In genomic region chr14:45241613-45242012, GRCm38 (mm10) we compare ENCODE assay signal across 11 mouse cellular contexts. TPM values are rescaled to one million over a fixed set of nuclear protein-coding genes. Genes with fewer than 3 reads are reported as not detected.
DNase-seq lines count a peak whose midpoint lies in the region; ATAC-seq and TF ChIP-seq lines count a peak whose summit lies in the region.
"Had no signal": no experiment of that assay in that cellular context is flagged by ENCODE, and none has a peak within 500 bp of the region (broad histone marks: within the 10 kb centered on the region; RNA-seq: fewer than 3 reads in every experiment).

No protein-coding gene starts in this region.

- WGBS in liver, embryonic 14.5 days (ENCODE audit: insufficient replicate concordance), result 32% methylated on average over 1 of the region's 1 CpGs
- 44% methylated on average over 1 of the region's 1 CpGs for WGBS in liver, embryonic 11.5 days

- TF ChIP-seq EP300 in liver, embryonic 14.5 days (IDR thresholded peaks at IDR 0.05; ENCODE audit: low read depth), result no peak

- no peaks in the 10 kb centered on the region for H3K9me3 ChIP-seq in liver, embryonic 14.5 days (ENCODE audit: control insufficient read depth, low read length)
- no peaks in the 10 kb centered on the region for H3K9me3 ChIP-seq in liver, embryonic 11.5 days (ENCODE audit: control insufficient read depth, low read length)
- no peaks in the 10 kb centered on the region for H3K9me3 ChIP-seq in ES-E14 (ENCODE audit: control insufficient read depth, insufficient read depth, low read depth, low read length)

- in situ Hi-C loops in ES-E14 (cut with MboI; ENCODE audit: low sequenced_read_pairs in 2 of 2, unreplicated experiment in 2 of 2), result no loop called here

- peak; percentile 43 for DNase-seq in CD4-positive, CD25-positive, alpha-beta regulatory T cell, adult 2 months (ENCODE audit: low read depth, low spot score)
- DNase-seq in liver, embryonic 14.5 days (ENCODE audit: low read depth in 3 of 3, low spot score in 3 of 3), result no peak
- DNase-seq in liver, embryonic 11.5 days (ENCODE audit: low spot score), result no peak
- DNase-seq in ES-E14 (ENCODE audit: low read depth, low spot score), result peak; percentile 16
- DNase-seq in lung, postnatal 36 days, result peak; percentile 16
- DNase-seq in adrenal gland, postnatal 4 days (ENCODE audit: low spot score in 2 of 2), result no peak
- DNase-seq in left cerebral cortex, adult 18-20 months (ENCODE audit: low spot score in 2 of 2), result no peak
- DNase-seq: heart, postnatal 10 days; kidney, postnatal 25 days; right cerebral cortex, postnatal 4 days had no signal

- no peak overlapping the region for H3K9ac ChIP-seq in liver, embryonic 14.5 days (replicated peaks)
- H3K9ac ChIP-seq in liver, embryonic 11.5 days (ENCODE audit: low read depth, low read length), result no peak overlapping the region
- no peak overlapping the region for H3K9ac ChIP-seq in ES-E14 (ENCODE audit: insufficient read depth, low read depth, low read length, poor library complexity, severe bottlenecking)

- no peaks in the 10 kb centered on the region for H3K27me3 ChIP-seq in liver, embryonic 14.5 days (ENCODE audit: control insufficient read depth, insufficient read depth, low read length)
- no peaks in the 10 kb centered on the region for H3K27me3 ChIP-seq in liver, embryonic 11.5 days (replicated peaks; ENCODE audit: control insufficient read depth, insufficient read depth, low read length)

- ATAC-seq in CD4-positive, CD25-positive, alpha-beta regulatory T cell, adult 4 months, result no peak
- no peak for ATAC-seq in liver, embryonic 14.5 days (ENCODE audit: insufficient read depth)
- ATAC-seq in liver, embryonic 11.5 days (replicated peaks; ENCODE audit: low FRiP score), result no peak

- H3K4me2 ChIP-seq in liver, embryonic 14.5 days (ENCODE audit: low read depth), result no peak overlapping the region
- H3K4me2 ChIP-seq in liver, embryonic 11.5 days, result no peak overlapping the region

- no peak overlapping the region for H3K4me3 ChIP-seq in liver, embryonic 14.5 days (ENCODE audit: insufficient read depth in 1 of 2, low read depth in 2 of 2, low read length in 2 of 2)
- H3K4me3 ChIP-seq in liver, embryonic 11.5 days (ENCODE audit: low read depth, low read length), result no peak overlapping the region
- H3K4me3 ChIP-seq in ES-E14 (ENCODE audit: insufficient read depth in 1 of 2, low read depth in 1 of 2, low read length in 2 of 2, poor library complexity in 1 of 2, severe bottlenecking in 1 of 2), result no peak overlapping the region

- no peak overlapping the region for H3K27ac ChIP-seq in liver, embryonic 14.5 days
- H3K27ac ChIP-seq in liver, embryonic 11.5 days (ENCODE audit: low read depth, low read length), result no peak overlapping the region
- H3K27ac ChIP-seq in ES-E14 (ENCODE audit: insufficient read depth, low read depth, low read length, poor library complexity, severe bottlenecking), result no peak overlapping the region

- H3K4me1 ChIP-seq in liver, embryonic 14.5 days (replicated peaks; ENCODE audit: control insufficient read depth in 2 of 2, insufficient read depth in 2 of 2, low read length in 1 of 2), result no peaks in the 10 kb centered on the region
- no peaks in the 10 kb centered on the region for H3K4me1 ChIP-seq in liver, embryonic 11.5 days (replicated peaks; ENCODE audit: control insufficient read depth, insufficient read depth, low read length)
- no peaks in the 10 kb centered on the region for H3K4me1 ChIP-seq in ES-E14 (ENCODE audit: control insufficient read depth in 2 of 2, insufficient read depth in 2 of 2, low read length in 2 of 2, poor library complexity in 1 of 2)

- TF ChIP-seq CTCF in liver, embryonic 14.5 days (IDR thresholded peaks at IDR 0.05; ENCODE audit: low read depth), result peak; percentile 71

- no peaks in the 10 kb centered on the region for H3K36me3 ChIP-seq in liver, embryonic 14.5 days (replicated peaks; ENCODE audit: control insufficient read depth, insufficient read depth, low read depth)
- no peaks in the 10 kb centered on the region for H3K36me3 ChIP-seq in liver, embryonic 11.5 days (ENCODE audit: control insufficient read depth, insufficient read depth, low read length)
- H3K36me3 ChIP-seq in ES-E14 (ENCODE audit: control insufficient read depth, insufficient read depth, low read length, poor library complexity, severe bottlenecking), result no peaks in the 10 kb centered on the region

TF ChIP-seq in ES-E14, 5 proteins besides CTCF, POLR2A, EP300 and RAD21:
- TF ChIP-seq ZC3H11A (IDR thresholded peaks at IDR 0.05; ENCODE audit: borderline replicate concordance, low read depth, low read length), result peak; percentile 43; the same call in 1 of the 2 replicates
- TF ChIP-seq ZNF384 (IDR thresholded peaks at IDR 0.05; ENCODE audit: low read depth, low read length), result no peak
- no peak for TF ChIP-seq MAFK (IDR thresholded peaks at IDR 0.05; ENCODE audit: insufficient read depth, low read depth, low read length)
- TF ChIP-seq HCFC1 (IDR thresholded peaks at IDR 0.05; ENCODE audit: borderline replicate concordance, insufficient read depth, low read length), result no peak

RNA-seq across cellular contexts. Expression of gene Txndc16, which starts 21.5 kb away (rescaled TPM):
- polyA plus RNA-seq in CD4-positive, CD25-positive, alpha-beta regulatory T cell, adult 4 months (2017; shearing (Covaris generic)), result 10 to 100 TPM; 16.4 to 17.0 TPM
- 0.49 and 0.76 TPM in 2 replicates for polyA plus RNA-seq in liver, embryonic 14.5 days (2012; rRNA removed)
- 1.5 and 1.6 TPM in 2 replicates for polyA plus RNA-seq in liver, embryonic 14.5 days (2014; fragmentation: Nextera tagmentation; extraction: Ambion mirVana)
- 4.1 TPM in 2 replicates for polyA plus RNA-seq in liver, embryonic 11.5 days (2014; fragmentation: Nextera tagmentation; extraction: Ambion mirVana)
- 3.2 and 5.4 TPM in 2 replicates for total RNA-seq in ES-E14 (2012; rRNA removed)
- 10 to 100 TPM; 32.7 to 36.7 TPM for total RNA-seq in adrenal gland, postnatal 4 days (2021)
- 10 to 100 TPM; 60.6 to 66.5 TPM for total RNA-seq in left cerebral cortex, adult 18-20 months (2021)

RNA-seq across cellular contexts. Expression of gene Gpr137c, which starts 22.1 kb away (rescaled TPM):
- under 1 TPM; 0.46 to 0.98 TPM for polyA plus RNA-seq in CD4-positive, CD25-positive, alpha-beta regulatory T cell, adult 4 months (2017; shearing (Covaris generic))
- 0.25 and 0.41 TPM in 2 replicates for polyA plus RNA-seq in liver, embryonic 14.5 days (2012; rRNA removed)
- polyA plus RNA-seq in liver, embryonic 14.5 days (2014; fragmentation: Nextera tagmentation; extraction: Ambion mirVana), result 0.24 and 0.37 TPM in 2 replicates
- polyA plus RNA-seq in liver, embryonic 11.5 days (2014; fragmentation: Nextera tagmentation; extraction: Ambion mirVana), result 0.62 and 0.69 TPM in 2 replicates
- 0.31 and 0.74 TPM in 2 replicates for total RNA-seq in ES-E14 (2012; rRNA removed)
- total RNA-seq in adrenal gland, postnatal 4 days (2021), result 1 to 10 TPM; 2.9 to 3.2 TPM
- total RNA-seq in left cerebral cortex, adult 18-20 months (2021), result 10 to 100 TPM; 30.8 to 33.9 TPM

Comparison
In these comparisons a context has a peak if more than half of its experiments do, and no peak if none do; other contexts are left out.
1. DNase-seq: peak in CD4-positive, CD25-positive, alpha-beta regulatory T cell, adult 2 months (single experiment), ES-E14 (single experiment) and lung, postnatal 36 days (single experiment); none in liver, embryonic 14.5 days (0 of 3), liver, embryonic 11.5 days (single experiment), adrenal gland, postnatal 4 days (0 of 2) and left cerebral cortex, adult 18-20 months (0 of 2).
2. RNA of gene Gpr137c, which starts 22.1 kb away (total RNA-seq): 30.8 to 33.9 TPM in left cerebral cortex, adult 18-20 months; 2.9 to 3.2 TPM in adrenal gland, postnatal 4 days and 0.31 to 0.74 TPM in ES-E14; every median in the first group is over 4 times any median in the second.